Mouse (Mus musculus): Measurements from ENCODE around the gene Sec1.

The Sec1 gene

DNA sequence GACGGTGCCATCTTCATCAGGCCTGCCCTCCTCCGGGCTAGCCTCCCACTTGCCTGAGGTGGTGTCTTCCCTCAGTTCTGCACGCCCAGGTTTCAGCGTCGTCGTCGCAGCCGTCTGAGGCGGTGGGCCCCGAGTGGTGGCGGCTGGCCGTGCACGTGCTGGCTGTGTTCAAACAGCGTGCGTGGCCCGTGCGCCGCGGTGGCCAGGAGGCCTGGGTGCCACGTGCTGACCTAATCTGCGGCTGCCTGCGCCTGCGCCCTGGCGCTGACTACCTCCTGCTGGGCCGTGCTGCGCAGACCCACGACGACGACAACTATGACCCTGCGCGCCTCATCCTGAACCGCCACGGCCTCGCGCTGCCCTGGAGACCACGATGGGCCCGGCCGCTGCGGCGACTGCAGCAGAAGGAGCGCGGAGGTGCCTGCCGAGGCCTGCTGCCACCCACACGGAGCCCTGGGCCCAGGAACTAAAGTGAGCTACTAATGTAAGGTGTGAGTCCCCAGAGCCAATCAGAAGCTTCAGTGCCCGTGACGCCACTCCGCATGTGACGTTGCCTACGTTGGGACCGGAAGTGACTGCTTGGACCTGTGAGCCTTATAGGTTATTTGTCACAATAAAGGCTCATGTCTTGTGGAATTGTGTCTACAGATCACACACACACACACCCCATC is at the start of gene Sec1:
Gene Sec1, minus strand, starts transcription at position 482 of the 671 bp plus-strand sequence.
- no peak for DNase-seq (ENCODE audit: low spot score)

DNA sequence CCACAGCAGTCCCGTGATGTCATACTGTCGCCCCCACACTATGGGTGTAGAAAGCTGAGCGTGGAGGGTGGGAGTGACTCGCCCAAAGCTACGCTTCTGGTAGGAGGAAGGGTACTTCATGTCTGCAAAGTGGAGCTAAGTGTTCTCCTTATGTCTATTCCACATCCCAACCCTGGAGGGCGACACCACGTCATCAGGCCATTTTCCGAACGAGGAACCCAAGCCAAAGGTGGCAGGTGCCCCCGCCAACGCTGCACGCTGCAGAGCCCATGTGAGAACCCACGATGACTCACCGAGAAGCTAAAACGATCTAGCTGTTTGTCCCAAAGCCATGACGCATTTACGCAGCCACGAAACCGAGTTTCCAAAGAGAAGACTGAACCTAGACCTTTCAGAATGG is 48.1 kb upstream of the Sec1 start:
- peak; percentile 80 for DNase-seq (ENCODE audit: low spot score)

- DNase-seq (ENCODE audit: low spot score) = peak; percentile 68
Observed at GRCm38 (mm10) chr7:45741777-45742176, 47.6 kb upstream of the Sec1 start.

DNA sequence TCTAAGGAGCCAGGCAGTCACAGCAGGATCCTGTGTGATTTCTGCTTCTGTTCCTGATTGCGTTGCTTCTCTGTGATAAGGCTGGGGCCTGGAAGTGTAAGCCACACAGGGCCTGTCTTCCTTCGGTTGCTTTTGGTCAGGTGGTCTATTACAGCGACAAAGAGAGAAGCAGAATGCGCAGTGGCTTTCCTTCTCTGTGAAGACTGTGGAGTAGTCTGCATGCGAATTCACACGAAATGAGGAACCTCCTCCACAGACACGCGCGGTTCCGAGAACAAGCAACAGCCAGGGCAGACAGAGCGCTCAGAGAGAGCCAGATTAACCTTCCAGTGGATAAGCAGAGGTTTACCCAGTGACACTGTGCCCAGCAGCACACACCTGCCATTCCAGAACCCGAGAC is 47.1 kb upstream of the Sec1 start:
- DNase-seq (ENCODE audit: low spot score) = no peak

- no peak for DNase-seq (ENCODE audit: low spot score)
Observed at GRCm38 (mm10) chr7:45739820-45740219, 45.6 kb upstream of the Sec1 start.

- DNase-seq (ENCODE audit: low spot score) = peak; percentile 86
Observed at GRCm38 (mm10) chr7:45739162-45739763, 45.1 kb upstream of the Sec1 start.

GRCm38 (mm10) chr7:45733477-45733876 is 39.3 kb upstream of the Sec1 start:
- DNase-seq (ENCODE audit: low spot score) = peak; percentile 92

- no peak for DNase-seq (ENCODE audit: low spot score)
Observed at GRCm38 (mm10) chr7:45730727-45731431, 36.7 kb upstream of the Sec1 start.

GRCm38 (mm10) chr7:45727625-45728024 is 33.4 kb upstream of the Sec1 start:
- DNase-seq (ENCODE audit: low spot score) = no peak

- no peak for DNase-seq (ENCODE audit: low spot score)
Observed at GRCm38 (mm10) chr7:45726419-45726818, 32.2 kb upstream of the Sec1 start.

DNA sequence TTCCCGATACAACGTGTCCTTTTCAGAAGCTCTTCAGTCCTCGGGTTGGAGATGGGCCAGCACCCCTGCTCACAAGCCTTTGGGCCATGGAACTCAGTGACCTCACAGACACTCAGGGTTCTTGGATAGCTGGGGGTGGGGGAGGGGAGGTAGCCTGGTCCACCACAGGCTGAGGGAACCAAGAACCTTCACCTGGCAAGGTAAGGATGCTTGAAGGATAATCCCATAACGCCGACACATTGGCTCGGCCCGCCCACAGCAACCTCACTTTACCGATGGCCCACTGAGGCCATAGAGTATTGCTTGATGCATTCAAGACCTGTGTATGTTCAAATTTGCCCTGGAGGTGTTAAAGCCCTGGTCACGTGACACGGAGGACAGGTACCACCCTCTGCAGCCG is 31.5 kb upstream of the Sec1 start, which contains the start of gene Spaca4:
Gene Spaca4, minus strand, starts transcription at position 101 of the 400 bp plus-strand sequence.
- no peak for DNase-seq (ENCODE audit: low spot score)

- no peak for DNase-seq (ENCODE audit: low spot score)
Observed at GRCm38 (mm10) chr7:45725151-45725550, 30.9 kb upstream of the Sec1 start.

DNA sequence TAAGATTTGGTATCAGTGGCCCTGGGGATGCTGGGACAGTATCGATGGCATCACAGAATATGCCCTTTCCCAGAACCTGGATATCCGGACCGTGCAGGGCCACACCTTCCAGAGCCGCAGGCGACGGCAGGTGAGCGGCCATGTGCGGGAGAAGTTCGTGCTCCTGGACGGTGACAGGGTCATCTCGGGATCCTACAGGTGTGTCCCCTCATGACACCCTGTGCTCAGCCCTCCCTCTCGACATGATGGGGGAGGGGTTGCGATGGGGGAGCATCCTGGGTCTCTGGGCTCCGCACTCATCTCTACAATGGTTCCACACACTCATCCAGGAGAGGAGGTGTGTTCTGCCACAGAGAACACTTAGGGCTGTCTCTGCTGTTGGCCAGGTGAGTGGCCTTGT is 29.6 kb upstream of the Sec1 start:
- no peak for DNase-seq (ENCODE audit: low spot score)

- no peak for DNase-seq (ENCODE audit: low spot score)
Observed at GRCm38 (mm10) chr7:45723301-45723700, 29.1 kb upstream of the Sec1 start.

DNA sequence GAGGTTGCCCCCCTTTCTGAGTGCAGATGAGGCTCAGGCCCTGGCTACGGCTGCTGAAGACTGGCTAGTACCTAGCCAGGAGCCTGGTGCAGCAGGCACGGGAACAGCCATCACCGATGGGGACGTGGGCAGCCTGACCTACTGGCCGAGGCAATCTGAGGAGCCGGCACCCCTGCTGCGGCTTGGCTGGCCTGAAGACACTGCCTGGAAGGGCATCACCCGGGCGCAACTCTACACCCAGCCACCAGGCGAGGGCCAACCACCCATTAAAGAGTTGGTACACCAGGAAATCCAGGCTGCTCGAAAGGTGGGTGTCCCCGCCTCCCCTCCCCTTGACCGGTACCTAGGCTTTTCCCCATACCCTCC is 28.1 kb upstream of the Sec1 start:
- no peak for DNase-seq (ENCODE audit: low spot score)

DNA sequence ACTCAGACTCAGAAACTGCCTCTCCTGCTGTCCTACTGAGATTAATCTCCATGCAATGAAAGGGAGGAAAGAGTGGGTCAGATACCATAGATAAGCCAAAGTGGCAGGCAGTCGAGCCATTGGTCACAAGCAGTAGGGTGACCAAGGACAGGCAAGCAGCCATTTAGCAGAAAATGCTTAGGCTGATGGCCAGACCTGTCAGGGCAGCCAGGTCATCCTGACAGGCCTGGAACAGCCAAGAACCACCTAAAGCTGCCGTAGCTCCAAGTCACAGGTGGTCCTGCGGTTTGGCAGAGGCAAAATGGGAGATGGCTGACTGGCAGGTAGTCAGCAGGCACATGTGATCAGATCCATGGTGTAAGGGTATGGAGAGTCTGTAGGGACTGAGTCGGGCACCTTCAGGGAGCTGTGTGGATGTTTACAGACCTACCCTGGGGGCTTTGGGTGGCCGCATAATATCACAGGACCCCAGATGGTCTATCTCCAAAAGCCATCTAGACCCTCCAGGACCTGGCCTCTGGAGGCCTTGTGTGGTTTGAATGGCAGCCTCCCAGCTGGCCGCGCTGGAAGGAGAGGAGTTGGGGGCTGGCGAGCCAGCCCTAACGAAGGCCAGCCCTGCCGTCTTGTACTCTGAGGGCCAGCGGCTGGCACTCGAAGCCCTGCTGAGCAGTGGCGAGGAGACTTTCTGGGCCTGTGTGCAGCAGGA is 27.6 kb upstream of the Sec1 start:
- DNase-seq (ENCODE audit: low spot score) = no peak

DNA sequence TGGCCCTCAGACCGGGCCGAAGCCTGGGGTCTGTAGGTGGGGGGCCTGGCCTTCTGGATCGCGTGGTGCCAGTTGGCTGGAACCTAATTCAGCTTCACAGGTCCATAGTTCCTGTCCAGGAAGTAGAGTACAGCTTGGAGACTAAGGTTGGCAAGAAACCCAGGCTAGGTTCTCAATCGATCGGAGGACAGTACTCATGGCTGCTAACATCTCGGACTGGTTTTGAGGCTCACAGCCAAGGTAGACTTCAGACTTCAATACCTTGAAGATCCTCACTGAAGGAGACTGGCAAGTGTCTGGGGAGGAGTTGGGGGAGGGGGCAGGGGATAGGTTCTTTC is 27.0 kb upstream of the Sec1 start:
- DNase-seq (ENCODE audit: low spot score) = no peak

GRCm38 (mm10) chr7:45720413-45721233 is 26.4 kb upstream of the Sec1 start, which contains the start of gene Fam83e:
Fam83e (plus strand) TSS chr7:45721212.
- DNase-seq (ENCODE audit: low spot score) = no peak

- DNase-seq (ENCODE audit: low spot score) = no peak
Observed at GRCm38 (mm10) chr7:45719738-45720412, 25.7 kb upstream of the Sec1 start.

GRCm38 (mm10) chr7:45719180-45719579 is 25.0 kb upstream of the Sec1 start:
- no peak for DNase-seq (ENCODE audit: low spot score)

GRCm38 (mm10) chr7:45718331-45718730 is 24.1 kb upstream of the Sec1 start:
- DNase-seq (ENCODE audit: low spot score) = no peak
